Mouse (Mus musculus) midbrain, embryonic 14.5 days (tissue): ENCODE measurements at regions not wholly inside any gene's neighbourhood (a gene's known extent, or its start where the extent isn't known, plus 50 kb on each side); places are given as distances from the start of the nearest gene placed in this dataset.
A peak's percentile ranks its signal among the peaks of the same experiment; 100 is the strongest.

ENCODE experiments used
- ATAC-seq: fragments of 200-750 bp; cut with Nextera tagmentation; 2 replicates; pipeline ENCODE4 v1.8.0; 2017; ENCODE audit warnings: moderate number of reproducible peaks, moderate library complexity; ENCODE audit not compliant: low FRiP score, low TSS enrichment
- DNase-seq: peaks from one replicate; pipeline ENCODE4 v3.0.0-alpha.2; 2015
- H3K27ac ChIP-seq: fragments of 300-500 bp; sonication (generic); replicated peaks from 2 replicates; pipeline ENCODE4 v1.5.1; 2014; ENCODE audit warnings: mild to moderate bottlenecking, low read depth, low read length, moderate library complexity
- H3K27me3 ChIP-seq: fragments of 300-500 bp; sonication (generic); 2 replicates; pipeline ENCODE4 v1.6.1; 2014; ENCODE audit warnings: low read length, control low read depth, mixed read lengths; ENCODE audit not compliant: control insufficient read depth, insufficient read depth
- H3K36me3 ChIP-seq: fragments of 300-500 bp; sonication (generic); 2 replicates; pipeline ENCODE4 v1.6.1; 2014; ENCODE audit warnings: low read length, control low read depth; ENCODE audit not compliant: control insufficient read depth, insufficient read depth
- H3K4me1 ChIP-seq: fragments of 300-500 bp; sonication (generic); 2 replicates; pipeline ENCODE4 v1.6.1; 2014; ENCODE audit warnings: mild to moderate bottlenecking, antibody characterized with exemption, low read length, control low read depth; ENCODE audit not compliant: control insufficient read depth, insufficient read depth
- H3K4me2 ChIP-seq: fragments of 300-500 bp; sonication (generic); 2 replicates; pipeline ENCODE4 v1.6.1; 2014; ENCODE audit warnings: mild to moderate bottlenecking, low read length, moderate library complexity
- H3K4me3 ChIP-seq: fragments of 300-500 bp; sonication (generic); replicated peaks from 2 replicates; pipeline ENCODE4 v1.5.1; 2014; ENCODE audit warnings: low read depth, low read length
- H3K9ac ChIP-seq: fragments of 300-500 bp; sonication (generic); replicated peaks from 2 replicates; pipeline ENCODE4 v1.6.1; 2014; ENCODE audit warnings: mild to moderate bottlenecking, low read length, moderate library complexity
- H3K9me3 ChIP-seq: fragments of 300-500 bp; sonication (generic); 2 replicates; pipeline ENCODE4 v1.6.1; 2016; ENCODE audit warnings: low read length, control low read depth, mixed read lengths; ENCODE audit not compliant: control insufficient read depth
- WGBS: fragments of 180-500 bp; shearing (Covaris S2); extraction: QIAGEN DNeasy Blood & Tissue Kit; methylation state at CpG from one replicate; pipeline ENCODE4 v1.1.7; 2014; 5-methylcytosine and 5-hydroxymethylcytosine counted together

DNA sequence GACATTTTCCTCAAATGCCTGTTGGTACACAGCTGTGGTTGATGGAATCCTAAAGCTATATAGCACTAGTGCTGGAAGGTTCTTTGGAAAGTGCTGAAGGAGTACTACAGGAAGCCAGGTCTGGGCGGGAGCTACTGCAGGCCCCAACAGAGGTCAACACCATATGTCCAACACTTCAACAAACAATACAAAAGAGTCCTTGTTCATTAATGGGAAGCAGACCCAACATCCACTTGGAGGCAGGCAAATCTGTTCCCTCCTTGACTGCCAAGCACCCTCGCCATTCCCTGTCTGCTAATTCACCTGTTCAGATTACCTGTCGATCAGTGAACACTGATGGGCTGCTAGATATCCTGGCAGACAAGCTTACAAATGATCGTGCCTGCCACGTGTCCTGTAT lies 148.4 kb upstream of the Kbtbd8 start:
- Histone ChIP-seq H3K9ac (no peak overlapping the region), H3K4me1 (no peaks in the 10 kb centered on the region), H3K9me3 (no peaks in the 10 kb centered on the region), H3K4me3 (no peak overlapping the region), H3K27me3 (no peaks in the 10 kb centered on the region), H3K36me3 (no peaks in the 10 kb centered on the region), H3K27ac (no peak overlapping the region), H3K4me2 (no peak overlapping the region)
- ATAC-seq (no peak), DNase-seq (no peak)
- 81% methylated on average over 5 of the region's 5 CpGs for WGBS

DNA sequence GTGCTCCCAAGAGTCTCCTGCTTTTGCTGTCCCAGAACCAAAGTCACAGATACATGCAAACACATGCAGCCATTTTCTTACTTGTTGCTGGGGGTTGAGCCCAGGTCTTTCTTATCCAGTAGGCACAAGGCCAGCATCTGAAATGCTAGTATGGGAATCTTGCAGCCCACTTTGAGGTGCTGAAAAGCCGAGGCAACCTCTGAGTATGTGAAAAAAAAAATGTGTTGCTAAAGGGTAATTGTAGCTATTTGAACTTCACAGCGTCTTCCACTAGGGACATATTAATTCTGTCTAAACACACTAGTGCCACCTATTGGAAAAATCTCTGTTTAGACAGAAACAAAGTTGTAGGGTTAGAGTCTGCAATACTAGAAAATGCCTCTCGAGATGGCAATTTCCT lies 150.1 kb upstream of the Kbtbd8 start:
- Histone ChIP-seq H3K36me3 (no peaks in the 10 kb centered on the region), H3K4me3 (no peak overlapping the region), H3K9ac (no peak overlapping the region), H3K27me3 (no peaks in the 10 kb centered on the region), H3K4me1 (no peaks in the 10 kb centered on the region), H3K27ac (no peak overlapping the region), H3K9me3 (no peaks in the 10 kb centered on the region), H3K4me2 (no peak overlapping the region)
- 6% methylated on average over 3 of the region's 3 CpGs for WGBS
- peak; percentile 89 for DNase-seq
- ATAC-seq: no peak

DNA sequence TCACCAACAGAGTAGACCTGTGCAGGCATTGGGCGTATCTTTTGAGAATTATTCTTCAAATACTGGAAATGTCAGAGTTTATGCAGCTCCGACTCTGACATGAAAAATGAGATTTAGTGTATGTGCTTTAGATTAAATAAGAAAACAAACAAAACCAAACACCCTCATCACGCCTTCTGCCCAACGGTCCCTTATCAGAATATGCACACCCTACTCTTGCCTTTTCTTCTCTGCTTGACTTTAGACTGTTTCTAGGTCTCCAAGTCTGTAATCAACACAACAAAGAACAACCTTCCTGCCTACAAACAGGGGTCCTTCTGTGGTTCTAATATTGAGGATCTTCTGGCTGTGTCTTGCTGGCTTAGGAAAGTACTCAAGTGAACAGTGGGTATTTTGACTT lies 153.8 kb upstream of the Kbtbd8 start:
- no peak for ATAC-seq
- H3K9me3 ChIP-seq: no peaks in the 10 kb centered on the region
- H3K36me3 ChIP-seq: no peaks in the 10 kb centered on the region
- H3K9ac ChIP-seq: no peak overlapping the region
- no peak overlapping the region for H3K4me3 ChIP-seq
- no peak overlapping the region for H3K4me2 ChIP-seq
- H3K27ac ChIP-seq: no peak overlapping the region
- H3K4me1 ChIP-seq: no peaks in the 10 kb centered on the region
- 95% methylated on average over 4 of the region's 4 CpGs for WGBS
- no peak for DNase-seq
- H3K27me3 ChIP-seq: no peaks in the 10 kb centered on the region

DNA sequence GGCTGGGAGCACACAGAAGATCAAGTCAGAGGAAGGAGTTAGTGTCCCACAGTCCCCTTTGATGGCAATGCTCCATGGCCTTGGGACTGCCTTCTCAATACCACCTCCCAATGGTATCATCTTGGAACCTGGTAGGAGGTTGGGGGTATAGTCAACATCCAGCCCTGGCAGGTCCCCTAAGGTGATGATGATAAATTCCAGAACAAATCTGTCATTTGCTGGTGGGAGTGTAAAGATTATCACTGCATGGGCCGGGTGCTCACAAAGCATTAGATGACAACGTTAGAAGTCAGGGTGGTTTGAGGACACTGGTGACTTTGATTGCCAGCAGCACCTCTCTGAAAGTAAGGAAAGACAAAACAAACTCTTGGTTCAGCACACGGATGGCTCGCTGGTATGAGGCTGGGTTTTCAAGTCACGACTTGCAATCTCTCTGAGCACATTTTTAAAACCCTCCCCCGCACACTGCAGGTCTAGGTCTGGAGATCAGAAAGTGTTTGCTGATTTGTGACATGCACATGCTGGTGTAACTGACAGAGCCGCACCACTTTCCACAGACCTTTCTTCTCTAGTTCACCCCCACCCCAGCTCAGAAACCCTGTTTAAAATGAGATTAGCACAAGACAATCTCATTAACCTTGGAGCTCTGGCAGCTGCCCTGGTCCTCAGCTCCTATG lies 154.5 kb upstream of the Kbtbd8 start:
- Histone ChIP-seq H3K27me3 (no peaks in the 10 kb centered on the region), H3K9ac (no peak overlapping the region), H3K27ac (no peak overlapping the region), H3K4me2 (no peak overlapping the region), H3K4me1 (no peaks in the 10 kb centered on the region), H3K9me3 (no peaks in the 10 kb centered on the region), H3K36me3 (no peaks in the 10 kb centered on the region), H3K4me3 (no peak overlapping the region)
- 65% methylated on average over 7 of the region's 7 CpGs for WGBS
- DNase-seq (no peak), ATAC-seq (no peak)

DNA sequence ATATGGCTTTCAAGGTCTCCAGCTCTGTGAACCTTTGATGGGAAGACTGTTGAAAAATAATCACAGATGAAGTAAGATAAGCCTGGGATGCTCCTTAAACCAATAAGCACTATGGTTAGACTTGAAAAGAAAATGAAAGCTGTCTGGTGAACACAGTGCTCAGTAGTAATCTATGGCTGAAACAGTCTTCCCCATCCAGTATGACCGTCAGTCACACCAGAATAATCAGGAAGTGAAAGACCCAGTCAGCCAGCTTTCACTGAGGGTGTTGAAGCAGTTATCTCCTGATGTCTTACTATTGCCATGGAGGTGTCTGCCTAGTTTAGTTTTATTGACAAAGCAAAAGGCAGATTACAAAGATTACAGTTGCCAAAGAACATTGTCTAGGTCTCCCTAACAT lies 155.2 kb upstream of the Kbtbd8 start:
- DNase-seq (no peak), ATAC-seq (no peak)
- WGBS: 76% methylated on average over 1 of the region's 1 CpGs
- H3K9ac ChIP-seq: no peak overlapping the region
- H3K36me3 ChIP-seq: no peaks in the 10 kb centered on the region
- no peaks in the 10 kb centered on the region for H3K9me3 ChIP-seq
- H3K4me1 ChIP-seq: no peaks in the 10 kb centered on the region
- H3K4me2 ChIP-seq: no peak overlapping the region
- H3K4me3 ChIP-seq: no peak overlapping the region
- no peaks in the 10 kb centered on the region for H3K27me3 ChIP-seq
- no peak overlapping the region for H3K27ac ChIP-seq

DNA sequence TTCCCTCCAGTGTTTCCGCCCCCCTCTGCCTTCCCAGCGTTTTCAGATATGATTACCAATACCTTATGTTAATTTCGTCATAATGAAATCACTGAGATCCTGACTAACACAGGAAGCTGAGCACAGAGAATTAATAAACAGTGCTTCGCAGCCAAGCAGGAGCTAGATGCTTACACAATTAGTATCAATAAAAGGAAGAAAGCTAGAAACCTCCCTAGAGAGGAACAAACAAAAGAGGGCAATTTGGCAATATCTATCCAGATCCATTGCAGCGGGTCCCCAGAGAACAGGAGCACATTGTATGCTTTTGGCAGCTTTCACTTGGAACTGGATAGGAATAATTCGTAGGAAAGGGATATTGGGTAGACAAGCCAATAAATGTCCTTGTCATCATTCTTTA lies 159.1 kb upstream of the Kbtbd8 start:
- peak; percentile 64 for DNase-seq
- Histone ChIP-seq H3K4me3 (no peak overlapping the region), H3K9ac (no peak overlapping the region), H3K27ac (no peak overlapping the region), H3K4me1 (no peaks in the 10 kb centered on the region), H3K4me2 (no peak overlapping the region), H3K9me3 (no peaks in the 10 kb centered on the region), H3K36me3 (no peaks in the 10 kb centered on the region), H3K27me3 (no peaks in the 10 kb centered on the region)
- 60% methylated on average over 6 of the region's 6 CpGs for WGBS
- no peak for ATAC-seq

- H3K27ac ChIP-seq: no peak overlapping the region
- 89% methylated on average over 6 of the region's 6 CpGs for WGBS
These were observed 159.8 kb upstream of the Kbtbd8 start for GRCm38 (mm10) chr6:94957172-94957668.

GRCm38 (mm10) chr6:94954580-94954979 lies 162.5 kb upstream of the Kbtbd8 start:
- Histone ChIP-seq H3K4me2 (no peak overlapping the region), H3K4me1 (no peaks in the 10 kb centered on the region), H3K27ac (no peak overlapping the region), H3K9me3 (no peaks in the 10 kb centered on the region), H3K36me3 (no peaks in the 10 kb centered on the region), H3K27me3 (no peaks in the 10 kb centered on the region), H3K9ac (no peak overlapping the region), H3K4me3 (no peak overlapping the region)
- ATAC-seq: no peak
- no peak for DNase-seq
- WGBS: 94% methylated on average over 2 of the region's 2 CpGs

More at GRCm38 (mm10) chr6:94957172-94957668, 159.8 kb upstream of the Kbtbd8 start:
- Histone ChIP-seq H3K36me3 (no peaks in the 10 kb centered on the region), H3K4me1 (no peaks in the 10 kb centered on the region), H3K4me2 (no peak overlapping the region), H3K9me3 (no peaks in the 10 kb centered on the region), H3K27me3 (no peaks in the 10 kb centered on the region), H3K4me3 (no peak overlapping the region), H3K9ac (no peak overlapping the region)
- no peak for DNase-seq
- no peak for ATAC-seq

- Histone ChIP-seq H3K36me3 (no peaks in the 10 kb centered on the region), H3K4me1 (no peaks in the 10 kb centered on the region), H3K27me3 (no peaks in the 10 kb centered on the region), H3K4me2 (no peak overlapping the region), H3K9ac (no peak overlapping the region), H3K27ac (no peak overlapping the region), H3K9me3 (no peaks in the 10 kb centered on the region), H3K4me3 (no peak overlapping the region)
- WGBS: 90% methylated on average over 4 of the region's 4 CpGs
- ATAC-seq (no peak), DNase-seq (no peak)
These were observed 163.4 kb upstream of the Kbtbd8 start for GRCm38 (mm10) chr6:94953658-94954057.
